ENCODE assay signal across 8 mouse cellular contexts in genomic region chr15:99251626-99252380, GRCm38 (mm10). TPM values are rescaled to one million over a fixed set of nuclear protein-coding genes. Genes with fewer than 3 reads are reported as not detected.
DNase-seq lines count a peak whose midpoint lies in the region; ATAC-seq lines count a peak whose summit lies in the region.

Mcrs1 (minus strand) TSS chr15:99251961.

- H3K9me3 ChIP-seq in forebrain, embryonic 14.5 days (replicated peaks; ENCODE audit: control insufficient read depth, low read length), result no peaks in the 10 kb centered on the region
- no peaks in the 10 kb centered on the region for H3K9me3 ChIP-seq in neural tube, embryonic 15.5 days (replicated peaks)

- intact Hi-C loops in heart, postnatal 14 days (cut with DNase I), result no loop called here

- peaks cover 25% of the 10 kb centered on the region for H3K36me3 ChIP-seq in forebrain, embryonic 14.5 days (ENCODE audit: control insufficient read depth, insufficient read depth, low read length)
- H3K36me3 ChIP-seq in neural tube, embryonic 15.5 days, result peaks cover 21% of the 10 kb centered on the region

- peak within 1 kb of the TSS; percentile 94 for H3K27ac ChIP-seq in forebrain, embryonic 14.5 days (ENCODE audit: low read depth, low read length)
- H3K27ac ChIP-seq in neural tube, embryonic 15.5 days (replicated peaks), result peak within 1 kb of the TSS; percentile 97

- H3K4me3 ChIP-seq in forebrain, embryonic 14.5 days (ENCODE audit: low read depth, low read length), result peak within 1 kb of the TSS; percentile 59
- H3K4me3 ChIP-seq in neural tube, embryonic 15.5 days (replicated peaks), result peak within 1 kb of the TSS; percentile 66

- H3K9ac ChIP-seq in forebrain, embryonic 14.5 days (ENCODE audit: low read length), result peak within 1 kb of the TSS; percentile 69
- peak within 1 kb of the TSS; percentile 64 for H3K9ac ChIP-seq in neural tube, embryonic 15.5 days (replicated peaks)

- peak; percentile 99 for DNase-seq in ES-CJ7 (ENCODE audit: low read depth, low spot score)
- peak; percentile 98 for DNase-seq in cerebellum, adult 11 months
- DNase-seq in forebrain, embryonic 14.5 days (ENCODE audit: low spot score), result peak; percentile 100
- peak; percentile 95 to 97 for DNase-seq in heart, postnatal 14 days
- peak; percentile 99 for DNase-seq in layer of hippocampus, adult 11-12 months (ENCODE audit: low spot score)
- peak; percentile 98 to 99 for DNase-seq in lung, adult 18-20 months
- DNase-seq in testis, postnatal 14 days (ENCODE audit: low spot score), result peak; percentile 97

- peak; percentile 96 for ATAC-seq in forebrain, embryonic 14.5 days
- ATAC-seq in neural tube, embryonic 15.5 days (ENCODE audit: low FRiP score), result peak; percentile 96

- under 1% methylated on average over 52 of the region's 52 CpGs for WGBS in forebrain, embryonic 14.5 days
- WGBS in neural tube, embryonic 15.5 days, result under 1% methylated on average over 52 of the region's 52 CpGs

- H3K27me3 ChIP-seq in forebrain, embryonic 14.5 days (replicated peaks; ENCODE audit: control insufficient read depth, insufficient read depth, low read length), result no peaks in the 10 kb centered on the region
- H3K27me3 ChIP-seq in neural tube, embryonic 15.5 days (replicated peaks), result no peaks in the 10 kb centered on the region

- H3K4me1 ChIP-seq in forebrain, embryonic 14.5 days (ENCODE audit: control insufficient read depth, insufficient read depth, low read length), result no peaks in the 10 kb centered on the region; the same call in 1 of the 2 replicates
- peaks cover 26% of the 10 kb centered on the region for H3K4me1 ChIP-seq in neural tube, embryonic 15.5 days

- peak within 1 kb of the TSS; percentile 75 for H3K4me2 ChIP-seq in forebrain, embryonic 14.5 days (ENCODE audit: low read length)
- peak within 1 kb of the TSS; percentile 82 for H3K4me2 ChIP-seq in neural tube, embryonic 15.5 days

RNA-seq across cellular contexts. Expression of gene Mcrs1, which starts in this region (rescaled TPM):
- polyA plus RNA-seq in forebrain, embryonic 14.5 days (2014; fragmentation: Nextera tagmentation; extraction: Ambion mirVana), result 241 and 247 TPM in 2 replicates
- total RNA-seq in heart, postnatal 14 days (2021), result 10 to 100 TPM; 57.5 to 61.6 TPM
- 185 and 190 TPM in 2 replicates for polyA plus RNA-seq in neural tube, embryonic 15.5 days (2015; fragmentation: Nextera tagmentation; extraction: Ambion mirVana)

Comparison
In these comparisons a context has a peak if more than half of its experiments do, and no peak if none do; other contexts are left out.
1. Peak in every context shown above with its lines: DNase-seq, ATAC-seq, H3K4me3 ChIP-seq and H3K27ac ChIP-seq.